Mouse (Mus musculus) megakaryocyte progenitor cell, adult 5-6 weeks (primary cell): ENCODE results near the gene Trappc11. TPM values are rescaled to one million over a fixed set of nuclear protein-coding genes. Genes with fewer than 3 reads are reported as not detected.

Source experiments
- ATAC-seq: replicated peaks from 2 replicates; pipeline ENCODE4 v1.8.0; 2016; ENCODE audit warnings: mild to moderate bottlenecking, moderate TSS enrichment, inconsistent platforms; ENCODE audit not compliant: poor library complexity
- total RNA-seq, 2 experiments: library from RNA; stranded (forward) in 1 of 2; stranded (reverse) in 1 of 2; fragments of 157-497, 149-512 nt in 1 of 2; fragments of 200-1000 nt in 1 of 2; gene quantifications; 2 replicates each; pipeline versions ENCODE4 v1.2.3 to v1.2.4; 2015 to 2017

Trappc11 gene
- 26.0 TPM in 2 replicates for total RNA-seq (2015)
- 34.6 and 36.9 TPM in 2 replicates for total RNA-seq (2017)

DNA sequence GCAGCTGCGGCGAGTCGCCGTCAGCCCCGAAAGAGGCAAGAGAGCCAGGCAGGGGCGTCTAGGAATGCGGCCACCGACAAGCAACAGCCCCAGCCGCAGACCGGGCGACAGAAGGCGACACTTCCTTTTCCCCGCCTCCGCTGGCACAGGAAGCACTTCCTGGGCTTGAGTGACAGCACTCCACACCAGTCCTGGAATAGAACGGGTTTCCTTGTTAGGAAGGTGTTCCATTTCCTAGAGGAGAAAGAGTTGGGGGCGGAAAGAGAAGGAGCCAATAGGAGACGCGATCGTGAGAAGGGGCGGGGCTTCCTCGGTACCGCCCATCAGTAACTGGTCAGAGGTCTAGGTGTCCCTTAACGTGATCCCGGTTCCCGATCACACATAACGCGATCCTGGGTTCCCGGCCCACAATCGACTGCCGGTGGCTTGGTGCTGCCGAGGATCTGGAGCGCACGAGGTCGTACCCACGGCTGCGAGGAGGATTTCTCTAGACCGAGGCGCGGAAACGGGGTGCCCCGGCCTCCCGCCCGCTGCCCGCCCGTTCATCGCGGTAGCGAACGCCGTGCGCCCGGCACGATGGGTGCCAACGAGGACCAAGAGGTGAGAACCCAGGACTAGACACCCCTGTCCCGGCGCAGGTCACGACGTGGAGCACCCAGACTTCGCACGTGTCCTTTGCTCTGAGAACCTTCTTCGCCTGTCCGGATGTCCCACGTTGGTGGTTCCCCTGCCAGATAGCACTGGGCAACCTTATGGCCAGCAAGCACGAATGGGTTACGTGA is at the start of gene Trappc11, which contains the start of gene Rwdd4a:
Gene Trappc11 (minus strand): TSS at position 127 of the 782 bp plus-strand sequence.
Gene Rwdd4a (plus strand): TSS at position 321 of the 782 bp plus-strand sequence.
- ATAC-seq = peak; percentile 98

DNA sequence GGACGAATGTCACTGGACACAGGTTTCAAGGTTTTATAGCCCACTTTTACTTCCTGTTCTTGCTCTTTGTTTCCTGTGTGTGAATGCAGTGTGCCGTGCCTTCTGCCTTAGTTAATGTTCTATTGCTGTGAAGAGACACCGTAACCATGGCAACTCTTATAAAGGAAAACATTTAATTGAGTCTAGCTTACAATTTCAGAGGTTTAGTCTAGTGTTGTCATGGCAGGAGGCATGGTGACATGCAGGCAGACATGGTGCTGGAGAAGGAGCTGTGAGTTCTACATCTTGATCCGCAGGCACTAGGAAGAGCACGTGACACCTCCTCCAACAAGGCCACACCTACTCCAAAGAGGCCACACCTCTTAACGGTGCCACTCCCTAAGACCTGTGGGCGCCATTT is 48.2 kb upstream of the Trappc11 start:
- ATAC-seq = no peak

DNA sequence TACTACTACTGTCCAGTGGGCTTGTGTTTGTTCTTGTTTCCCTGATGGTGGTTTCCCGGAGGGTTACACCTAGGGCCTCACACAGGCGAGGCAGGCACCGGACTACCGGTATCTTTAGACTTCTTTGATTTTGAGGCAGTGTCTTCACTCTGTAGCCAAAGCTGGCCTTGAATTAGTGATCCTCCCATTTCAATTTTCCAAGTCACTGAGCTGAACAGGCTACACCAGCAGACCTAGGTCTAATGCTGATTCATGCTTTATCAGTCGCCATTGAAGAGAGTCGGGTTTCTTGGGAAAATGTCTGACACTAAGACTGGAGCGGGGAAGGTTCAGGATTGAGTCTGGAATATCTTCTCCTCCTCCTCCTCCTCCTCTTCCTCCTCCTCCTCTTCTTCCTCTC is 40.2 kb upstream of the Trappc11 start:
- no peak for ATAC-seq

DNA sequence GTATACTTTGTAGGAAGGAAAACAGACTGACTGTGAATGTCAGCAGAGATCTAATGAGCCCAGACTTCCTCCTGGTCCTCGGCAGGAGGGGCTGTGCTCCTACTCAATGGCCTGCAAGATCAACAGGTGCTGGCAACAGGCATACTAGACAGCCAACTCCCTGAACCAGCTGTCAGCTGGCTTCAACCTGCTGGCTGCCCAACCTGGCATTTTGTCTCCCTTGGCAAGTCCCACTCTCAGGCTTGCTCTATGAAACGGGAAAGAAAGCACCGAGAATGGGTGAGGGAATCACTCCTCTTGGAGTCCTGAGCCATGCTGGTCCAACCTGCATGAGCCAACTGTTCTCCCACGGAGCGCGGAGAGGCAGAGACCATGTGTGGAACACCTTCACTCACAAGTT is 36.9 kb upstream of the Trappc11 start:
- no peak for ATAC-seq

DNA sequence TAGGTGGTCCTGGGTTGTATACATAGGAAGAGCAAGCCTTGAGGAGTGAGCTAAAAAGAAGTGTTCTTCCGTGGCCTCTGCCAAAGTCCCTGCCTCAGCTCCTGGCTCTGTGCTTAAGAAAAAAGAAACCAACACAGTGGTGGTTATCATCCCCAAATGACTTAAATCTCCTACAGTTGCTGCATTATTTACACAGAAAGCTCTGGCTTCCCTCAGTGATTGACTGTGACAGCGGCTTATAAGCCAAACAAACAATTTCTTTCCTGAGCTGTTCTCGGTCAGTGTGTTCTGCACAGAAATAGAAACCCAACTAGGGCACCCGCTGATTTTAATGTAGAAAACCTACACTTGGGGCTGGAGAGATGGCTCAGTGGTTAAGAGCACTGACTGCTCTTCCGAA is 34.8 kb upstream of the Trappc11 start:
- no peak for ATAC-seq

DNA sequence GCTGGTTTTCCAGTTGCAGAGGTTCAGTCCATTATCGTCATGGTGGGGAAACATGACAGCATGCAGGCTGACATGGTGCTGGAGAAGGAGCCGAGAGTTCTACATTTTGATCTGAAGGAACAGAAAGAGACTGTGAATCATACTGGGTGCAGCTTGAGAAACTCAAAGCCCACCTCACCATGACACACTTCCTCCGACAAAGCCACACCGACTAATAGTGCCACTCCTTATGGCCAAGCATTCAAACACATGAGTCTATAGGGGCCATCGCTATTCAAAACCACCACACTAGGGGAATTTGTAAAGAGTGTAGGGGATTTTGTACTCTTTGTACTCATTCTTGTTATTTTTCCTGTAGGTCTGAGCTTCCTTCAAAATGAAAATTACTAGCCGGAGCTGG is 33.3 kb upstream of the Trappc11 start:
- no peak for ATAC-seq

DNA sequence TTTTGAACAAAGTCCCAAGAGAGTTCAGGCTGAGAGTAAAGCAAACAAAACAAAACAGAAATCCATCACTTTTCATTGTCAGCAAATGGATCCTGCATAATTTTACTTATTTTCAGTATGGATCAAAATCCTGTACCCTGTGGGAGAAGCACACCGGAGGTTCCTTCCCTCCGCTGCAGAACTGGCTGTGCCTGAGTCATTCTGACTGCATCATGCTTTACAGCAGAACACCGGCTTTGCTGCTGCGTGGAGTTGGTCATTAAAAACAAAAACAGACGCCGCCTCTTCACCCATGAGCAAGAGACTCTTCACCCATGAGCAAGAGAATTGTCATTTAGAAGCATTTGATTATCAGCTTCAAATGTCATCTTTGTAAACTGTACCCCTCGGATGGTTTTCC is 27.5 kb upstream of the Trappc11 start:
- no peak for ATAC-seq

- no peak for ATAC-seq
Measured at GRCm38 (mm10) chr8:47558274-47558673, 25.0 kb upstream of the Trappc11 start.

DNA sequence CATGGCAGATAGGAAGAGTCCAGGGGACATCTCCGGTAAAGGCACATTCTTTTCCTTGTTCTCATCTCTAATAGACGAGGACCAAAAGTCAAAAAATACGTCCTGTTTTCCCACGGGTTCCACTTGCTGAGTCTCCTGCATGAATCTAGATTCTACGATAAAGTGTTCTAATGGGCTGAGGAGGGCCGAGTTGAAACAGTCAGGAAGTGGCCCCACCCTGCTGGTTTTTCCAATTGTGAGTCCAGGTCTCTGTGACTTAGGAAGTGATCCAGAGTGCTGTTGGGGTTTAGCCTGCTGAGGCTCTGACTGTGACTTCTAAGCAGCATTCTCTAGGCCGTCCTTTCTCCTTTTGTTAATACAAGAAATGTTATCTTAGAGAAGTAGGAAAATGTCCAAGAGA is 23.2 kb upstream of the Trappc11 start:
- ATAC-seq = no peak

DNA sequence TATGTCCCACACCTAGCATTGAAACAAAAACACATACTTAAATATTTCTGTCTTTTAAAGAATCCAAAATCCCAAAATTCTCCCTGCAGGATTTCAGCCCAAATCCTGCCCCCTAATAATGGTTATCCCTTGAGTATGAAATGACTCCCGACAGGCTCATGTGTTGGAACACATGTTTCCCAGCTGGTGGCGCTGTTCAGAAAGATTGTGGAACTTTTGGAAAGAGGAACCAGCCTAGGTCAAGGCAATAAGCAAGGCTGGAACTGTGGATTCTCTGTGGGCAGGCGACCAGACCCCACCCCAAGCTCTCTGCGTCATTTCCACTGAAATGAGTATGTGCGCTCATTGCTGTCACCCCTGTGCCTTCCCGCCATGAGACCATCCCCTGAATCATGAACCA is 20.3 kb upstream of the Trappc11 start:
- ATAC-seq = peak; percentile 85

GRCm38 (mm10) chr8:47547102-47547501 is 13.8 kb upstream of the Trappc11 start:
- no peak for ATAC-seq

GRCm38 (mm10) chr8:47544094-47544493 is 10.8 kb upstream of the Trappc11 start:
- no peak for ATAC-seq

DNA sequence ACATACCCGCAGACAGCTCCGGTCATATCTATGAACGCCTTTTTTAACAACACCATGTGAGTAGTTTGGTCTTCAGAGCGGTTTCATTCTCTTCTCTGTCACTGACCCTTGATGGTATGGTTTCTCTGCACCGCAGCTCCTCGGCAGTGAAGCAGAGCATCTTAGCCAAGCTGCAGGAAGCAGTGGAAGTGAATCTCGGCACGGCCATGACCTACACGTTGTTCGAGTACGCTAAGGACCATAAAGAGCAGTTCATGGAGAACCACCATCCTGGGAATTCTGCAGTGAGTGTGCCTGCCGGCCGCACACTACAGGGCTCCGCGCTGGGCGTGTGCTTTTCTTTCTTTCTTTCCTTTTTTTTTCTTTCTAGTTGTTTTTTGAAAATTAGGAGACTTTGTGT is 9.5 kb upstream of the Trappc11 start:
- no peak for ATAC-seq

- ATAC-seq = no peak
Measured at GRCm38 (mm10) chr8:47538323-47538722, 5.1 kb upstream of the Trappc11 start.

GRCm38 (mm10) chr8:47528094-47528493 is 5.2 kb downstream of the Trappc11 start:
- 0 out of 2 replicates have a peak, but pooled peaks have one; percentile 36 for ATAC-seq

DNA sequence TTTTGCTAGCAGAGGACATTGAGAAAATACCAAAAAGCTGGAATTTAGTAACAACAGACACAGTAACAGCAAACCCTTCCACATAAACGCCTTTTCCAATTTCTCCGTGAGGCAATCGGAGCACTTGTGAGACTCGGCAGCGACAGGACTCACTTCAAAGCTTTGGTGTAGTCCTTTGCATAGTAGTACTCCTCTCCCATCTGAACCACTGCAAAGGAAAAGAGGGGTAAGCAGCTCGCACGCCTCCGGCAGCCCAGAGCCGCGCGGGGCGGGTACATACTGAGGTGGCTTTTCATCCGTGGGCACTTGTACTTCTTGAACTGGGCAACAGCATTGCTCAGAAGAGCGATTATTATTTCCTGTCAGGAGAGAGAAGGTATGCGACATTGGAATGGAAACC is 19.7 kb downstream of the Trappc11 start:
- ATAC-seq = no peak

DNA sequence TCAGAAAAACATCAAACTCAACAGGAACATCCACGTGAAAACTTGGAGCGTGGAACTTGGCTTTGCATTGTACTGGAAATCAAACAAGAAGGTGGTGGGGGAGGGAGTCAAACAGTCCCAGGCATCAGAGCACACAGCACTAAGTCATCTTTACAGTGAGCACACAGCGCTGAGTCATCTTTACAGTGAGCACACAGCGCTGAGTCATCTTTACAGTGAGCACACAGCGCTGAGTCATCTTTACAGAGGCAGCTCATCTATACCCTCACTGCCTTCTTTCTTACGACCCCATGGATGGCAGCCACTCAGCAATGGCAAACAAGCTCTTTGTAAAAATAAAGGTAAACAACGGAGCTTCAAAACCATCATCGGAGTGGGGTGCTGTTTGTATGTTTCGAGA is 22.3 kb downstream of the Trappc11 start:
- peak; percentile 70 for ATAC-seq

GRCm38 (mm10) chr8:47505431-47505830 is 27.8 kb downstream of the Trappc11 start:
- no peak for ATAC-seq

DNA sequence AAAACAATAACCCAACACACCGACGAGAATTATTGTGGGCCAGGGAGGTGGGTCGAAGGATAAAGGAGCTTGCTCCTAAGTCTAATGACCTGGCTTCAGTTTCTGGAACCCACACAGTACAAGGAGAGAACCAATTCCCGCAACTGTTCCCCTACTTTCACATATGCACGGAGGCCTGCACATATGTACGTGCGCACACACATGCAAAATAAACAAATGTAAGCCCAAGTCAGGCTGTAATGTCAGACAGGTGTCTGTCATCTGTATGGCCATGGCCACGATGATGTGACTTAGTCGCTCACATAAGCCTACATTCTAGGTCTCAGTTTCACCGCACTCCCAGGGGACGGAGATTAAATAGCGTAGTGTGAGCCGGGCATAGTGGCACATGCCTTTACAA is 30.7 kb downstream of the Trappc11 start:
- no peak for ATAC-seq

DNA sequence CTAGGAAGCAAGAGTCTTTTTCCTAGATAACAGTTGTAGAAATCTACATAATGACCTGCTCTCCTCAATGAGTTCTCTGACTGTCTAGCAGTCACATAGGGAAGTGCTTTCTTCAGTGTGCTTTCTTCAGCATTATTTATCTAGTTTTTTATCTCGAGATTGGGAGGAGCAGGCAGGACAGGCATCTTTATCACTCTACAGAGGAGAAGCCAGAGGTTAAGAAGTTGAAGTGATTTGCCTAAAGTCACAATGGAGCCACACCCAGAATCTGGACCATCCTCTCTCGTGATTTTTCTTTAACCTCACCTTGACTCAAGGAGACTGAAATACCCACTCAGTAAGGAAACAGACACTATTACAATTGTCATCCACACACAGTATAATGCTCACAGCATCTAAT is 31.3 kb downstream of the Trappc11 start:
- ATAC-seq = no peak

- no peak for ATAC-seq
Measured at GRCm38 (mm10) chr8:47495428-47495827, 37.8 kb downstream of the Trappc11 start.

DNA sequence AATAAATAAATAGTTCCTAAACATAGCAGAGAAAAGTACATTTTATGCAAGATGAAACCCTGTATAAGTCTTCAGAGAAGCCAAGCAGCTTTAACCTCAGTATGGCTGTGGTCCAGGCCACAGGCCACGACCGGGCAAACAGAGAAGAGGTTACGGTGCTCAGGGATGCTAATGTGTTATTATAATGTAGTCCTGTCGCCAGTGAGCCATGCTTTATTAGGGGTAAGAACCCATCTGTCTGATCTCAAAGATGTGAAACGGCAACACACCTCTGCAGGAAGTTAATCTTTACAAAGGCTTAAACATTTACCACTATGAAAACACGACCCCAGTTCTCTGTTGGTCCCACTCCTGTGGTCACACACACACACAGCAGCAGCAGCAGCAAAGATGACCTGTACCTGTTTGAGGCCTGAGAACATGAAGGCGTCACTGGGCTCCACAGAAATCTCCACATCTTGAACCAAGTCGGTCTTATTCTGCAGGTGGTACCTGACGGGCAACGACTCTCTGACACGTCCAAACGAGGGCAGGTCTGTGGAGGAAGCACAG is 38.6 kb downstream of the Trappc11 start:
- no peak for ATAC-seq

- no peak for ATAC-seq
Measured at GRCm38 (mm10) chr8:47493106-47493505, 40.2 kb downstream of the Trappc11 start.
